Mouse (Mus musculus) small intestine, adult 2 months (tissue): ENCODE data around the gene Fcgr4. TPM values are rescaled to one million over a fixed set of nuclear protein-coding genes. Genes with fewer than 3 reads are reported as not detected.
A peak's percentile ranks its signal among the peaks of the same experiment; 100 is the strongest.
"Not testable (repeated sequence)": the region's sequence is repeated elsewhere in the genome, so short reads cannot be mapped to it uniquely, and the experiment has no call there.

Experiments
- H3K27ac ChIP-seq: fragments of 200-500 bp; 2 replicates; pipeline ENCODE4 v1.5.1; 2012; ENCODE audit warnings: low read depth, low read length, control low read depth, inconsistent platforms; ENCODE audit not compliant: insufficient read depth
- H3K27me3 ChIP-seq: fragments of 200-500 bp; 2 replicates; pipeline ENCODE4 v1.6.1; 2012; ENCODE audit warnings: mild to moderate bottlenecking, moderate library complexity, low read length, inconsistent platforms; ENCODE audit not compliant: control insufficient read depth, insufficient read depth
- H3K36me3 ChIP-seq: fragments of 200-500 bp; 2 replicates; pipeline ENCODE4 v1.6.1; 2012; ENCODE audit warnings: mild to moderate bottlenecking, low read length, control low read depth, inconsistent platforms; ENCODE audit not compliant: control insufficient read depth, insufficient read depth
- H3K4me1 ChIP-seq: fragments of 200-500 bp; 2 replicates; pipeline ENCODE4 v1.6.1; 2012; ENCODE audit warnings: low read length, inconsistent platforms, mixed read lengths; ENCODE audit not compliant: control insufficient read depth, insufficient read depth, insufficient read length
- H3K4me3 ChIP-seq: fragments of 200-500 bp; 2 replicates; pipeline ENCODE4 v1.5.1; 2012; ENCODE audit warnings: low read depth, mild to moderate bottlenecking, control low read depth, inconsistent platforms, low read length, moderate library complexity
- CTCF ChIP-seq: fragments of 200-500 bp; IDR thresholded peaks from 2 replicates; pipeline ENCODE4 v1.5.1; 2012; ENCODE audit warnings: low read depth, mild to moderate bottlenecking, control low read depth, inconsistent platforms, low read length, moderate library complexity, mixed read lengths; ENCODE audit not compliant: insufficient replicate concordance, insufficient read length; ENCODE audit errors: extremely low read depth
- POLR2A ChIP-seq: fragments of 200-500 bp; IDR thresholded peaks from 2 replicates; pipeline ENCODE4 v1.6.1; 2012; ENCODE audit warnings: low read depth, mild to moderate bottlenecking, control low read depth, inconsistent platforms, low read length, moderate library complexity
- WGBS: fragments of 180-500 bp; shearing (Covaris S2); methylation state at CpG from one replicate; pipeline ENCODE4 v1.1.7; 2018; 5-methylcytosine and 5-hydroxymethylcytosine counted together
- polyA plus RNA-seq: library from polyadenylated mRNA; depleted of rRNA; stranded (reverse); fragments of >200 nt; gene quantifications from 2 replicates; pipeline ENCODE4 v1.2.3, GENCODE M21; 2012

Fcgr4 gene
- polyA plus RNA-seq, 1 experiment = 2.8 TPM

DNA sequence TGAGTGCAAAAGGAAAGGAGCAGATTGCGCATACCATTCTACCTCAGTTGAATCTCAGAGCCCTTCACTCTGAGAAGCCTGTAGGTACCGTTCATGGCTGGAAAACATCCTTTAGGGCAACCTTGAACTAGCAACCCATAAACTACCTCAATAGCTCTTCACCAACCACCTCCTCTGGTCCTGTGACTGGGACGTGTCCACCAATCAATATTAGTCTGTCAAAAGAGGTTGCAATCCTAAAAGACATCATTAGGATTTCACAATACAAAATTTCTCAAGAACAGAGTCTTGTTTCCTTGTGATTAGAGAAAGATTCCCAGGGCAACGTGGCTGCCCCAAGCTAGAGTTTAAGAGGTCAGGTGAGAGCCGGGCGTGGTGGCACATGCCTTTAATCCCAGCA is 34.6 kb downstream of the Fcgr4 start:
- H3K4me1 ChIP-seq = no peaks in the 10 kb centered on the region
- 78% methylated on average over 6 of the region's 6 CpGs for WGBS

DNA sequence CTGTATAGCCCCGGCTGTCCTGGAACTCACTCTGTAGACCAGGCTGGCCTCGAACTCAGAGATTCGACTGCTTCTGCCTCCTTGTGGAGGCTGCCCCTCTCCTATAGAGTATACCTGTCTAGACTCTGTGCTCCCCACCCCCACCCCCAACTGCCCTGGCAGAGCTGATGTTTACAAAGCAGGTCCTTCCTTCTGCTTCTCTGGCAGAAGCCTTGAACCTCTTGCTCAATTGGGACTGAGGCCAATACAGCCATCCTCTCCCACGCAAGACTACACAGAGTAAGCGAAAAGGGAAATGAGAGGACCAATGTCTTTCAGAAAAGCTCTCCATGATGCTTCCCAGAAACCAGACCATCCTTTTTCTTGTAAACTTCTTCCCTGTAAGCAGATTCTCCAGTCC is 38.5 kb downstream of the Fcgr4 start:
- Histone ChIP-seq H3K4me1 (no peaks in the 10 kb centered on the region), H3K36me3 (no peaks in the 10 kb centered on the region), H3K4me3 (no peak overlapping the region), H3K27ac (no peak overlapping the region), H3K27me3 (no peaks in the 10 kb centered on the region)
- no peak for TF ChIP-seq CTCF
- no peak for TF ChIP-seq POLR2A
- WGBS = 55% methylated on average over 5 of the region's 5 CpGs

More for the DNA sequence above, 34.6 kb downstream of the Fcgr4 start:
- TF ChIP-seq POLR2A (no peak), CTCF (no peak)
- no peak overlapping the region for H3K4me3 ChIP-seq
- H3K27ac ChIP-seq = no peak overlapping the region
- H3K27me3 ChIP-seq = no peaks in the 10 kb centered on the region
- H3K36me3 ChIP-seq = no peaks in the 10 kb centered on the region; the same call in 1 of the 2 replicates

DNA sequence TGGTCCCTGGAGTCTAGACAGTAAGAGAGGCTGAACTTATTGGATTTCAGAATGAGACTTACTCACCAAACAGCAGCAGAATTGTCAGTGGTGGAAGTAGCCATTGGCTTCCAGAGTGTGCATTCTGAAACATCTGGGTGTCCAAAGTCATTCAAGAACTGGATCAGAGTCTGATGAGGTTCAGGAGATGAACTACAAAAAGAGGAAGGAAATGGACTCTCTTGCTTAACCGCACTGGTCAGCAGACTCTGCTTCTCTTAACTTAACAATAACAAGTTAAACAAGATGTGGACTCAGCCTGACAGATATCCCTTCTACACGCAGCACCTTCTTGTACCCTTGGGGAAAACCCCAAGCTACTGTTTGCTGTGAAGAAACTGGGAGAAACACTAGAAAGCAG is 40.5 kb downstream of the Fcgr4 start:
- Histone ChIP-seq H3K27me3 (peaks cover 5% of the 10 kb centered on the region; the same call in 1 of the 2 replicates), H3K36me3 (no peaks in the 10 kb centered on the region), H3K4me1 (no peaks in the 10 kb centered on the region), H3K4me3 (no peak overlapping the region), H3K27ac (peak overlapping the region; percentile 29)
- TF ChIP-seq CTCF = no peak
- TF ChIP-seq POLR2A = no peak
- WGBS = 75% methylated on average over 2 of the region's 2 CpGs

DNA sequence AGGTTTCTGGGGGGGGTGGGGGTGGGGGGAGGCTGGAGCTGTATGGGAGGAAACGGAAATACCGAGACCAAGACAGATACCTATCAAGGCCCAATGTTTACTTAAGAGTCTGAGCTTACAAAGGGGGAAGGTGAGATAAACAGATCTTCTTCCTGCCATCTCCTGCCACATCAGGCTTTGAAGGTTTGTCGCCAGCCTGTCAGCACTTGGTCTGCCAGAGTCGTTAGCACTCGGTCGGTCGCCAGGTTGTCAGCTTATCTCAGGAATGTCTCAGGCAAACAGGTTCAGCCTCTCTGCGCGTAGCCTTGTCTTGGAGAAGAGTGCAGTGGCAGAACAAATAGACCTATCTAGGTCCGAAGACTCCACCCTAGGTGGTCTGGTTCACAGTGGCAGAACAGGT is 41.7 kb downstream of the Fcgr4 start:
- peak overlapping the region; percentile 24; the same call in 1 of the 2 replicates for H3K4me3 ChIP-seq
- peaks cover 12% of the 10 kb centered on the region for H3K27me3 ChIP-seq
- TF ChIP-seq CTCF (no peak), POLR2A (no peak)
- no peaks in the 10 kb centered on the region for H3K36me3 ChIP-seq
- H3K4me1 ChIP-seq = peaks cover 3% of the 10 kb centered on the region; the same call in 1 of the 2 replicates
- WGBS = 11% methylated on average over 10 of the region's 10 CpGs
- peak overlapping the region; percentile 64 for H3K27ac ChIP-seq

DNA sequence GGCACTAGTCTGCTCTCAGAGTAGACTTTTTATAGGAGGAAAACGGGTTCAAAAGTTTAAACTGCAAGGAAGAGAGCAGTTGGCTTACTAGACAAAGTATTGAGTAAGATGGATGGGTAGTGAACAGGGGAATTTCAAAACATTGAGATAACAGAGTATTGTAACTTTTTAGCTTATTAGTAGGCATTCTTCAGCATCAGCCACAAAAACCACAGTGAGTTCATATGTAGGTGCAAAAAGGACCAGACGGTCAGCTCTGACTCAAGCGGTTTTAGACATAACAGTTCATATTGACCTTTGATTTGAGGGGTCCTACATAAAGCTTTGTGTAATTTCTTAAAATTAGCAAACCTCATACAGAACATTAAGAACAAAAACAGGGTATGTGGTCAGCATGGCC is 42.8 kb downstream of the Fcgr4 start:
- Histone ChIP-seq H3K4me3 (no peak overlapping the region), H3K27ac (no peak overlapping the region), H3K36me3 (no peaks in the 10 kb centered on the region), H3K4me1 (peaks cover 5% of the 10 kb centered on the region), H3K27me3 (peaks cover 15% of the 10 kb centered on the region)
- WGBS = 67% methylated on average over 3 of the region's 3 CpGs
- TF ChIP-seq CTCF = no peak
- TF ChIP-seq POLR2A = no peak

DNA sequence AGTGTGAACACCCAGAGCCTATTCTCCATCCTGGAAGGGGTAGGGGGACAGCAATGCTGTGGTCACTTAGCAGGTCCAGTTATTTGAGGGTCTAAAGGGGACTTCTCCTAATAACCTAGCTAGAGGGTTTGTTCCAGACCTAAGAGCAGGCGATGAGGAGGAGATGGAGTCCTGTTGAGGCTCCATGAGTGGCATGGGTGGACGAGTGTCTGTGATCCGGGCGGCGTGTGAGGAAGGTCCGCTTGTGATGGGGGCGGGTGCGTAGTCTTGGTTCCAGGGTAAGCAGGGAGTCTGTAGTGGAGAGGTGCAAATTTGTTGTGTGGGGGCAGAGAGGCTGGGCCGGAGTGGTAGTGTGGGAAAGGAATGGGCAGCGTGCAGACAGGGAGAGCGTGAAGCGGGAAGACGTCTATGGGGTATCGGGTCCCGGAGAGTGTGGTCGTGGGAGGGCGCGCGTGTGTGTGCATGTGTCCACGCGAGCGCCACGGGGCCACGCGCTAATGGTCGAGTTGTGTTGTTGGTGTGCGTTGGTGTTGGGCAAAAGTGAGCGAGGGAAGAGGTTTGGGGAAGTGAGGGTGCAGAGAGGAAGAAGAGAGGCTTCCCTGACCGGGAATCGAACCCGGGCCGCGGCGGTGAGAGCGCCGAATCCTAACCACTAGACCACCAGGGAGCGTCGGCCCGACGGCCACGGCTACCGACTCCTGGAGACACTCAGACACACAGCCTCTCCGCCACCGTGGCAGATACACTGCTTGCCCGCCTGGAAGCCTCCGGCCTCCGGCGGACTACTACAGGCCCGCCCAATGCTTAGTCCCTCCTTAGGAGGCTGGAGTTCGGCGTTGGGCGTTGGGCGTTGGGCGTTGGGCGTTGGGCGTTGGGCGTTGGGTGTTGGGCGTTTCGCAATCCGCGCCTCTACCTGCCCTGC is 45.1 kb downstream of the Fcgr4 start:
- Histone ChIP-seq H3K4me3 (peak overlapping the region; percentile 31), H3K27me3 (peaks cover 17% of the 10 kb centered on the region)
- not testable (repeated sequence) for H3K36me3 ChIP-seq, H3K4me1 ChIP-seq, H3K27ac ChIP-seq
- 13% methylated on average over 42 of the region's 61 CpGs for WGBS

DNA sequence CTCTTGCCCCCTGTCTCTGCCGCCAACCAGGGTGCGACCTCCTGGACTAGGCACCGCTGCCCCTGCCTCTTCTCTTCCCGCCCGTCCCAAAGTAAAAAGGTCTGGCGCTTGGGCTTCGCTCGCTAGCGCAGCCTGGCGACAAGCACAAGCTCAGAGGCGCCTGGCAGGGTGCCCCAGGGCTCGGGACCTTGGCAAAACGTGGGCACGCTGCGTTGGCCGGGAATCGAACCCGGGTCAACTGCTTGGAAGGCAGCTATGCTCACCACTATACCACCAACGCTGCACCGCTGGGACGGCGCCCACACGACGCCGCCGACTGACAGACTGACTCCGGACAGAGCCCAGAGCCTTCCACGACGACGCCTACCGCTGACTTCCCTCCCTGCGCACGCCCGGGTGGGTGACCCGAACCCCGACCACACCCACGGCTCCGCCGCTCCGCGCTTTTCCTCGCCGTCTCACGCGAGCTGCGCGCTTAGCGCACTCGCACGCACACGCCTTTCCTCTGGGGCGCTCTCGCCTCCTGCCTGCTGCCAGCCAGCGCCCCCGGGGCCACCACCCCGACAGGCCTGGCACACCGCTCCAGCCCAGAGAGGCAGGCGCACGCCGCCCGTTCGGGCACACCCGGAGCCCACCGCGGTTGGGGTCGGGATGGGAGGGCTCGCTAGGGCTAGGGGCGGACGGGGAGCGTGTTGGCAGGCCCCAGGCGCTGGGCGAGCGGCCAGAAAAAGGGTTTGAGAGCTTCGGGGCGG is 45.9 kb downstream of the Fcgr4 start, which contains the start of gene Fcgr3:
Gene Fcgr3, minus strand, starts transcription at position 445 of the 752 bp plus-strand sequence.
- H3K36me3 ChIP-seq, H3K27ac ChIP-seq, H3K4me1 ChIP-seq: not testable (repeated sequence)
- Histone ChIP-seq H3K4me3 (peak within 1 kb of the TSS; percentile 44), H3K27me3 (peaks cover 21% of the 10 kb centered on the region)
- 2% methylated on average over 44 of the region's 75 CpGs for WGBS

DNA sequence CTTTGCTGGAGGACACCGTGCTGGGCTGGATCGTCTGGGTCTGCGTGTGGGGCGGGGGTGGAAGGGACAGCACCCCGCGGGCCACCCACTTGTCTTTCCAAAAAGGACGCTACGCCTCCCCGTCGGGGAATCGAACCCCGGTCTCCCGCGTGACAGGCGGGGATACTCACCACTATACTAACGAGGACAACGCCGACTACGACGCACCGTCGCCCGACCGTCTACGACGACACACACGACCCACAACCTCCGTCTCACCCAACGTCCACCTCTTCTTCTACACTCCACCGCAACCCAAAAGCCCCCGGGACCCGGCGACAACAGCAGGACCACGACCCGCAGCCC is 46.5 kb downstream of the Fcgr4 start:
- not testable (repeated sequence) for H3K36me3 ChIP-seq, H3K27ac ChIP-seq, H3K4me1 ChIP-seq
- peak overlapping the region; percentile 44 for H3K4me3 ChIP-seq
- 2% methylated on average over 23 of the region's 35 CpGs for WGBS
- H3K27me3 ChIP-seq = peaks cover 22% of the 10 kb centered on the region

GRCm38 (mm10) chr1:171065768-171066167 is 47.0 kb downstream of the Fcgr4 start:
- H3K27me3 ChIP-seq = peaks cover 22% of the 10 kb centered on the region
- H3K4me3 ChIP-seq = peak overlapping the region; percentile 19
- H3K27ac ChIP-seq, H3K36me3 ChIP-seq, H3K4me1 ChIP-seq: not testable (repeated sequence)
- WGBS = 10% methylated on average over 32 of the region's 45 CpGs

GRCm38 (mm10) chr1:171066583-171066982 is 47.9 kb downstream of the Fcgr4 start:
- H3K36me3 ChIP-seq, H3K27ac ChIP-seq, H3K4me1 ChIP-seq, H3K4me3 ChIP-seq: not testable (repeated sequence)
- peaks cover 22% of the 10 kb centered on the region for H3K27me3 ChIP-seq
- 48% methylated on average over 4 of the region's 10 CpGs for WGBS
